Mouse (Mus musculus) ES-E14 (cell line): ENCODE measurements around the gene Elp5.

Experiments used
- CHD2 ChIP-seq: IDR thresholded peaks from 2 replicates; pipeline ENCODE4 v1.6.1; 2014; ENCODE audit warnings: mild to moderate bottlenecking, low read depth, low read length, inconsistent platforms
- MAFK ChIP-seq: IDR thresholded peaks from 2 replicates; pipeline ENCODE4 v1.6.1; 2014; ENCODE audit warnings: mild to moderate bottlenecking, low read depth, low read length, inconsistent platforms; ENCODE audit not compliant: insufficient read depth
- ZNF384 ChIP-seq: IDR thresholded peaks from 2 replicates; pipeline ENCODE4 v1.6.1; 2012; ENCODE audit warnings: low read depth, low read length, inconsistent platforms

DNA sequence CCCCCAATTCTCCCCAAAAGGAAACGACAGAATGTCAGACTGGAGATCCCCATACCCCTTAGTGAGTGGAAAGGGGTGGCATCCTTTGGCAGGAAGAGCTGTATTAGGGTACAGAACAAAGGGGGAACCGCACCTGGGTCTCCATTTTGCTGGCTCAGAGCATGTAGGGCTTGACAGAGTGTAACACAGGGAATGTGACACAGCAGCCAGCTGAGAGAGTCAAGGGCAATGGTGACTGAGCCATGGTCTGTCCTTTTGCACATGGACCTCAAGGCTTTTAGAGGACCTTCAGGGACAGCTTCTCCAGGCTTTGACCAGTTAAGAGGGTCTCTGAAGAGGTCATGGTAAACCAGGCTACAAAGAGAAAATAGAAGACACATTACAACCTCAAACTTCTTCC, 7.4 kb downstream of the Elp5 start:
- TF ChIP-seq ZNF384 = no peak
- no peak for TF ChIP-seq CHD2
- no peak for TF ChIP-seq MAFK
